Mouse (Mus musculus) forebrain, embryonic 14.5 days (tissue): ENCODE data around the gene Rad51b. TPM values are rescaled to one million over a fixed set of nuclear protein-coding genes. Genes with fewer than 3 reads are reported as not detected.
A peak's percentile ranks its signal among the peaks of the same experiment; 100 is the strongest.

ENCODE experiments used
- ATAC-seq: fragments of 200-750 bp; cut with Nextera tagmentation; 2 replicates; pipeline ENCODE4 v1.8.0; 2017; ENCODE audit warnings: mild to moderate bottlenecking, moderate library complexity
- DNase-seq: peaks from one replicate; pipeline ENCODE4 v3.0.0-alpha.2; 2015; ENCODE audit warnings: low spot score
- H3K27ac ChIP-seq: fragments of 300-500 bp; sonication (generic); 2 replicates; pipeline ENCODE4 v1.5.1; 2014; ENCODE audit warnings: low read depth, mild to moderate bottlenecking, control low read depth, low read length, moderate library complexity
- H3K27me3 ChIP-seq: fragments of 300-500 bp; sonication (generic); replicated peaks from 2 replicates; pipeline ENCODE4 v1.6.1; 2014; ENCODE audit warnings: low read length, control low read depth, mixed read lengths; ENCODE audit not compliant: control insufficient read depth, insufficient read depth
- H3K36me3 ChIP-seq: fragments of 300-500 bp; sonication (generic); 2 replicates; pipeline ENCODE4 v1.6.1; 2014; ENCODE audit warnings: low read length, control low read depth; ENCODE audit not compliant: control insufficient read depth, insufficient read depth
- H3K4me1 ChIP-seq: fragments of 300-500 bp; sonication (generic); 2 replicates; pipeline ENCODE4 v1.6.1; 2014; ENCODE audit warnings: antibody characterized with exemption, low read length, control low read depth; ENCODE audit not compliant: control insufficient read depth, insufficient read depth
- H3K4me2 ChIP-seq: fragments of 300-500 bp; sonication (generic); 2 replicates; pipeline ENCODE4 v1.6.1; 2014; ENCODE audit warnings: mild to moderate bottlenecking, control low read depth, low read length
- H3K4me3 ChIP-seq: fragments of 300-500 bp; sonication (generic); 2 replicates; pipeline ENCODE4 v1.5.1; 2014; ENCODE audit warnings: low read depth, low read length, control low read depth
- H3K9ac ChIP-seq: fragments of 300-500 bp; sonication (generic); 2 replicates; pipeline ENCODE4 v1.6.1; 2014; ENCODE audit warnings: mild to moderate bottlenecking, low read length, control low read depth, moderate library complexity
- H3K9me3 ChIP-seq: fragments of 300-500 bp; sonication (generic); replicated peaks from 2 replicates; pipeline ENCODE4 v1.6.1; 2016; ENCODE audit warnings: low read length, control low read depth, mixed read lengths; ENCODE audit not compliant: control insufficient read depth
- WGBS: fragments of 180-500 bp; shearing (Covaris S2); extraction: QIAGEN DNeasy Blood & Tissue Kit; methylation state at CpG from one replicate; pipeline ENCODE4 v1.1.7; 2014; 5-methylcytosine and 5-hydroxymethylcytosine counted together
- polyA plus RNA-seq: library from polyadenylated mRNA; unstranded; fragments of >200 nt; fragmentation: Nextera tagmentation; extraction: Ambion mirVana; gene quantifications from 2 replicates; pipeline ENCODE4 v1.2.1, GENCODE M21; 2014

Gene Rad51b
- polyA plus RNA-seq, 1 experiment from 2014 or later, result 3.5 TPM

GRCm38 (mm10) chr12:79852606-79853005, 555.5 kb downstream of the Rad51b start:
- peaks cover 3% of the 10 kb centered on the region; the same call in 1 of the 2 replicates for H3K4me1 ChIP-seq
- no peak overlapping the region for H3K4me3 ChIP-seq
- over 99% methylated on average over 4 of the region's 4 CpGs for WGBS
- no peak overlapping the region for H3K27ac ChIP-seq
- no peaks in the 10 kb centered on the region for H3K9me3 ChIP-seq
- DNase-seq (no peak), ATAC-seq (no peak)
- H3K4me2 ChIP-seq, result no peak overlapping the region
- no peak overlapping the region for H3K9ac ChIP-seq
- H3K36me3 ChIP-seq, result no peaks in the 10 kb centered on the region
- H3K27me3 ChIP-seq, result no peaks in the 10 kb centered on the region

DNA sequence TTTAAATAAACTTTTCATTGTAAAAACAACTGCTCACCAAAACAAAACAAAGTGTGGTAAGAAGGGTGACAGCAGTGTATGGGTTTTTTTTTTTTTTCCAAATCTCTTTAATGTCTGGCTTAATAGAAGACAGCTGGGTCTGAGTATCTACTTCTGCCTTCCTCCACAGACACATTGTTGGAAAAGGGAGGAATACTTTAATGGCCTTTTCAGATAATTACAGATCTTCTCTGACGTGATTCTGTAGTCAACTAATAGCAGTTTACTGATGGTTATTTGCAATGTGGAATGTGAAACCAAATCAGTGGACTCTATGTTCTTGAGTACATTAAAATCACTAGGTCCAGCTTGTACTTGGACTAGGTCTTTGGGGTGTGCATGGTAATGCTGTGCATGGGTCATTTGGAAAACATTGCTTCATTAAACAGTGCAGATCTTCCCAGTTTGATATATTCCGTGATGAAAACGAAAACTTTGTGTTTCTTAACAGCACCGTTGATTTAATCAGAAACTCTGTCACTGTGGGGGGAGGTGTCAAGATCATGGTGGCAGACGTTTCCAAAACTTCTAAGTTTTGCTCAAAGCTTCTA, 556.9 kb downstream of the Rad51b start:
- WGBS, result 78% methylated on average over 5 of the region's 5 CpGs
- no peak overlapping the region for H3K9ac ChIP-seq
- DNase-seq, result no peak
- no peak for ATAC-seq
- H3K9me3 ChIP-seq, result no peaks in the 10 kb centered on the region
- H3K27ac ChIP-seq, result no peak overlapping the region
- H3K4me1 ChIP-seq, result no peaks in the 10 kb centered on the region
- H3K36me3 ChIP-seq, result no peaks in the 10 kb centered on the region
- no peaks in the 10 kb centered on the region for H3K27me3 ChIP-seq
- no peak overlapping the region for H3K4me3 ChIP-seq
- H3K4me2 ChIP-seq, result no peak overlapping the region

DNA sequence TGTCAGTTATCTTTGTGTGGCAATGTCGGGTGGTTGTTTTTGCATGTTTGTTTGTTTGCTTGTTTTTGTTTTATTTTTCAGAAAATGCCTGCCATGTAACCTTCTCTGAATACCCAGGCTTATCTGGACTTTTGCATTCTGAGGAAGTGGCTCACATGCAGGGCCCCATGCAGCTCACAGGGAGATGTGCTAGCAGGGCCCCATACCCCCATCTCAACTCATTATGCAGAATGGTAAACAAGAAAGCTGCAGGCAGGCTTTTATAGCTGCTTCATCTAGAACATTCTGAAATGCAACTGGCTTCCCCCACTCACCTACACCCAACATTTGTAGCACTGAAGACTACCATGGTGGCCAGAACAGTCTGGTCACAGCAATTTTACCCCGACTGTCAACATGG, 557.4 kb downstream of the Rad51b start:
- Histone ChIP-seq H3K27me3 (no peaks in the 10 kb centered on the region), H3K36me3 (no peaks in the 10 kb centered on the region), H3K4me3 (no peak overlapping the region), H3K4me2 (no peak overlapping the region), H3K9ac (no peak overlapping the region), H3K27ac (no peak overlapping the region), H3K4me1 (peaks cover under 1% of the 10 kb centered on the region), H3K9me3 (no peaks in the 10 kb centered on the region)
- WGBS, result 91% methylated on average over 2 of the region's 2 CpGs
- no peak for DNase-seq
- ATAC-seq, result no peak

- H3K27me3 ChIP-seq, result no peaks in the 10 kb centered on the region
- peaks cover 9% of the 10 kb centered on the region for H3K4me1 ChIP-seq
- no peak overlapping the region for H3K9ac ChIP-seq
- 87% methylated on average over 11 of the region's 11 CpGs for WGBS
- H3K4me2 ChIP-seq, result no peak overlapping the region
- no peak for ATAC-seq
- no peak overlapping the region for H3K27ac ChIP-seq
- H3K36me3 ChIP-seq, result no peaks in the 10 kb centered on the region
- no peaks in the 10 kb centered on the region for H3K9me3 ChIP-seq
- DNase-seq, result no peak
- no peak overlapping the region for H3K4me3 ChIP-seq
These were observed 559.2 kb downstream of the Rad51b start for GRCm38 (mm10) chr12:79856116-79856909.

DNA sequence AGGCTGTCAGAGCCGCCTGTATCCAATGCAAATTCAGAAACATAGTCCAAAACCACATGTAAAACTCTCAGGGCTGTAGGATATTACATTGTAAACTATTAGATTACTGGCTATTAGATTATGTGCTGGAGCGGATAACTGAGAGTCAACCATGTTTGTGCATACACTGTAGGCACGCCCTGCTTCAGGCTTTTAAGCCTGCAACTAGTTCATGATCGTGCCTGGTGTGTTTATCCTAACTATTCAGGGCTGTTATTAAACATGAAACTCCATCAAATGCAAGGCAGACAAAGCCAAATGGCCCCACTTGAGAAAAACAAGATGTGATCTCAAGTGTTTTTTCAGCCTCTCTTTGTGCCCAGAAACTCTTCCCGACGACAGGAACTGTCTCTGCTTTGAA, 560.6 kb downstream of the Rad51b start:
- H3K9ac ChIP-seq, result no peak overlapping the region
- ATAC-seq, result no peak
- no peak overlapping the region for H3K4me2 ChIP-seq
- H3K36me3 ChIP-seq, result no peaks in the 10 kb centered on the region
- no peaks in the 10 kb centered on the region for H3K9me3 ChIP-seq
- DNase-seq, result no peak
- no peak overlapping the region for H3K4me3 ChIP-seq
- H3K27me3 ChIP-seq, result no peaks in the 10 kb centered on the region
- no peak overlapping the region for H3K27ac ChIP-seq
- H3K4me1 ChIP-seq, result peaks cover 9% of the 10 kb centered on the region
- WGBS, result 82% methylated on average over 6 of the region's 6 CpGs

DNA sequence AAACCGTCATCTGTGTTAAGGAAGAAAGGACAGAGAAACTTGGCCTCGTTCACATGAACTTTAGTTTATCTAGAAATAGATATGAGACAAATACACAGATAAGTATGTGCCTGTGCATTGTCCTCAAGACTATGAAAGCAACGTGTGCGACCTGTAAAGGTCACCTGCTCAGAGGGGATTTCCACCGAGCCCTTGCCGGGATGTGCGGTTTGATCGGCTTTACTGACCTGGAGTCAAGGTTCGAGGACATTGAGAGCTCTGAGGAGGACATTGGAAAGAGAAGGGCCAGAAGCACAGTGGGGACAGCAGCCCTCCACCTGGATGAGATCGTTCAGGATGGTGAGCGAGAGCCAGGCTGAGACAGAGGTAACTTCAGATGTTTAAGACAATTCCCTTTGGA, 561.3 kb downstream of the Rad51b start:
- no peak for ATAC-seq
- DNase-seq, result no peak
- Histone ChIP-seq H3K4me2 (no peak overlapping the region), H3K9ac (no peak overlapping the region), H3K27ac (no peak overlapping the region), H3K36me3 (no peaks in the 10 kb centered on the region), H3K9me3 (no peaks in the 10 kb centered on the region), H3K4me1 (peaks cover 9% of the 10 kb centered on the region), H3K4me3 (no peak overlapping the region), H3K27me3 (no peaks in the 10 kb centered on the region)
- 88% methylated on average over 11 of the region's 11 CpGs for WGBS

DNA sequence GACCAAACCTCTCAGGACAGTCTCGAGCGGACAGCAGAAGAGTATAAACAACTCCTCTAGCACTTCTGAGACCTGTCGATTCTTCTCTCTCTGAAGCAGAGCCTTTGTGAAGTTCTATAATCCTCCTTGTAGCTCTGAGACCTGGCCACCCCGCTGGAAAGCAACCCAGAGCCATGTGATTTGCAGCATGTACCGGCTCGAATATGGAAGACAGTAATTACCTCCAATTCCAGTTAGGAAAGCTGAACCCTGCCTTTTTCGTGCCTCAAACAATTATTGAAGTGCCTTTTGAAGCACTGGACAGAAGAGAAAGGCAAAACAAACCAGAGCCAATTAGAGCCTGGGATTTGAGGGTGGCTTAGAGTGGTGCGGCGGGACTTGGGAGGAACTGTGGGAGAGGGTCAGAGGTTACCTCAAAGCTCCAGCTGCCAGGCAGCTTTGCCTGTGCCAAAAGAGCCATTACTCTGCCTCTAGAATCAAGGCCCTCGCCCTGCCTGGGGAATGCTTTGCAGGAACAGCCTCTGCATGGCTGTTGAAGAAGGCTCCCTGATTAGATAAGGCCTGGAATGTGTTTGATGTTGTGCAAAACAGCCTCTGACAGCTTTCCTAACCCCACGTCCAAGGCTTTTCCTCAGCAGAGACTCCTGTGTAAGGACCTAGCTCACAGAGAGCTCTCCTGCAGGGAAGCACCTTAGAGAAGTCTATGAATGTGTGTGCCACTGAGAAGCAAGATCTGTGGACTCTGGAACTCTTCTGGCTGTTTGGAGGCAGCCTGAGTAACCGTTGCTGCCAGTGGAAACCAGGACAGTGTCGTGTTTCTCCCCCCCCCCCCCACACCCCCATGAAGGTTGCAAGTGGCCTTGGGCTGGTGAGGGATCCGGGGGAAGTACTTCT, 562.5 kb downstream of the Rad51b start:
- ATAC-seq (peak; percentile 81), DNase-seq (peak; percentile 66)
- Histone ChIP-seq H3K4me3 (no peak overlapping the region), H3K27ac (peak overlapping the region; percentile 58), H3K9ac (no peak overlapping the region), H3K4me2 (no peak overlapping the region), H3K9me3 (no peaks in the 10 kb centered on the region), H3K27me3 (no peaks in the 10 kb centered on the region), H3K36me3 (no peaks in the 10 kb centered on the region), H3K4me1 (peaks cover 9% of the 10 kb centered on the region)
- 16% methylated on average over 14 of the region's 14 CpGs for WGBS

DNA sequence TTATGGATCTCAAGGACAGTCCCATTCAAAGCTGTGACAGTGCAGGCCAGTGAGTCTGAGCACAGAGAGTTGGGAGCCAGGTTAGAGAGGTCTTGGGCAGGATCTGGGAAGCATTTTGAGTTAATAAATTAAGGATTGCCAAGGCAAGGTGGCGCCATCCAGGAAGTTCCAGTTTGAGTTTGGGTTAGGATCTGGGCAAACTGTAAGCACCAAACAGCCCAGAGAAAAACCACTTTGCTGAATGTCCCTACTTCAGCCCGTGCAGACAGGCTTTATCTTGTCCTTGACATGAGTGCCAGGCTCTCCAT, 563.1 kb downstream of the Rad51b start:
- no peak overlapping the region for H3K4me2 ChIP-seq
- no peaks in the 10 kb centered on the region for H3K27me3 ChIP-seq
- H3K9ac ChIP-seq, result no peak overlapping the region
- ATAC-seq (no peak), DNase-seq (no peak)
- H3K4me3 ChIP-seq, result no peak overlapping the region
- H3K9me3 ChIP-seq, result no peaks in the 10 kb centered on the region
- peaks cover 9% of the 10 kb centered on the region for H3K4me1 ChIP-seq
- H3K36me3 ChIP-seq, result no peaks in the 10 kb centered on the region
- H3K27ac ChIP-seq, result peak overlapping the region; percentile 58; the same call in 1 of the 2 replicates
- 90% methylated on average over 2 of the region's 2 CpGs for WGBS
